Mouse (Mus musculus) testis, adult 2 months (tissue): ENCODE results near the gene Tyw1.

ENCODE experiments used
- CTCF ChIP-seq: fragments of 200-500 bp; IDR thresholded peaks from 2 replicates; pipeline ENCODE4 v1.5.1; 2012; ENCODE audit warnings: low read depth, mild to moderate bottlenecking, inconsistent platforms, low read length, moderate library complexity; ENCODE audit not compliant: control insufficient read depth, insufficient read depth, insufficient replicate concordance
- POLR2A ChIP-seq: fragments of 200-500 bp; IDR thresholded peaks from 2 replicates; pipeline ENCODE4 v1.6.1; 2012; ENCODE audit warnings: low read depth, mild to moderate bottlenecking, inconsistent platforms, low read length, moderate library complexity; ENCODE audit not compliant: control insufficient read depth

DNA sequence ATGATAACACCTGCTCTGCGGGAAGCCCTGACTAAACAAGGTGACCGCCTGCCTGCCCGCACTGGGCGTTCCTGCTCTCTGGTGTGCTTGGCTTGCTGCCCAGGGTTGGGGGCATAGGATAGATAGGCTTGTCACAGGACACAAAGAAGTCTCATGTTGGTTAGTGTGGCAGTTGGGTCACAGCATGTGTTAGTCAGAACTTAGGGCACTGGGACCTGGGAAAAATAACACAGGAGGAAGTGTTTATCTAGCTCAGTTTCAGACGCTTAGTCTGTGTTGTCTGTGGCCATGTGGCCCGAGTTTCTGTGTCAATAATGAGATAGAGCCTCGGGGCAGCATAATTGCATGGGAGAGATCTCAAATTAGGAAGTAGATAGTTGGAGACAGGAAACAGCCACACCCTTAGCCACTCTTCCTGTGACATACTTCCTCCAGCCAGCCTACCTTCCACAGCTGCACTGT is 22.6 kb downstream of the Tyw1 start:
- TF ChIP-seq POLR2A, result no peak
- TF ChIP-seq CTCF, result no peak
